Mouse (Mus musculus) C2C12 (cell line): ENCODE measurements around the gene Mapre3.
"Not testable (repeated sequence)": the region's sequence is repeated elsewhere in the genome, so short reads cannot be mapped to it uniquely, and the experiment has no call there.

Experiments used
- CTCF ChIP-seq: IDR thresholded peaks from one replicate; pipeline ENCODE4 v1.5.1; 2011; ENCODE audit not compliant: control insufficient read depth, insufficient read depth, insufficient read length
- MYOD1 ChIP-seq: IDR thresholded peaks from one replicate; pipeline ENCODE4 v1.6.1; 2011; ENCODE audit warnings: low read depth; ENCODE audit not compliant: control insufficient read depth, insufficient read length
- MYOG ChIP-seq: IDR thresholded peaks from one replicate; pipeline ENCODE4 v1.6.1; 2011; ENCODE audit not compliant: control insufficient read depth, insufficient read length; ENCODE audit errors: extremely low read depth

DNA sequence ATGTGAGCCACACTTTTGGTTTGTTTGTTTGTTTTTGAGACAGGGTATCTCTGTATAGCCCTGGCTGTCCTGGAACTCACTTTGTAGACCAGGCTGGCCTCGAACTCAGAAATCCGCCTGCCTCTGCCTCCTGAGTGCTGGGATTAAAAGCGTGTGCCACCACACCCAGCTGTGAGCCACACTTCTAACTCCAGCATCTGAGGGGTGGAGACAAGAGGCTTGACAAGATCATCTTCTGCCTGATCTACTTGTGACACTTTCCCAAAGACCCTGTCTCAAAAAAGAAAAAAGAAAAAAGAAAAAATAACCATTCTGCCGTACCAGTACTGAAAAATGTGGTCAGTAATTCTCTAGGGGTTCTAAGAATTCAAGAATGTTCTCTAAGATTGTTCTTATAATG lies 67.4 kb downstream of the Mapre3 start:
- TF ChIP-seq CTCF, MYOG, MYOD1: not testable (repeated sequence)
